Mouse (Mus musculus): ENCODE data around the gene Rcor1.

DNA sequence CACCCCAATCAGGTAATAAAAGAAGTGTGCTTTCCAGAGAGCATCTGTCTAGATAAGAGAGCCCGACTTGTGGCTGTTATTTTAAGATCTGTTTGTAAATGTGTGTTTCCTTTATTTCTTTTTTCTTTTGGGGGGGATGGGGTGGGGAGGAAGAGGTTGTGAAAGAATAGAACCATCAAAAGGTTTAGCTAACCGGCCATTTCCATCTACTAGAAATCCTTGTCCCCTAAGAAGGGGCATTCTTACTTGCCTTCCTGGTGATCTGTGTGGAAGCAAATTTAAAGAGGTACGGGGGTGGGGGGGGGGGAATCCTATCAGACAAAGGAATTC is 1.3 kb downstream of the Rcor1 start:
- TF ChIP-seq CTCF (IDR thresholded peaks at IDR 0.05; ENCODE audit: extremely low read depth, insufficient read depth, low read length): no peak
- no peak for TF ChIP-seq POLR2A (IDR thresholded peaks at IDR 0.05; ENCODE audit: extremely low read depth, insufficient read depth, low read length)

Measured in cortical plate, adult 2 months (tissue).